Mouse (Mus musculus) CH12.LX (cell line): Measurements from ENCODE around the gene Gpr19. TPM values are rescaled to one million over a fixed set of nuclear protein-coding genes. Genes with fewer than 3 reads are reported as not detected.

Source experiments
- DNase-seq: peaks from one replicate; pipeline ENCODE4 v3.0.0-alpha.2; 2013; ENCODE audit errors: extremely low read depth
- H3K27ac ChIP-seq: 2 replicates; pipeline ENCODE4 v1.5.1; 2012; ENCODE audit warnings: low read depth, mild to moderate bottlenecking, control low read depth, moderate library complexity; ENCODE audit not compliant: insufficient read depth
- H3K27me3 ChIP-seq: replicated peaks from 2 replicates; pipeline ENCODE3; 2012; ENCODE audit warnings: inconsistent platforms
- H3K36me3 ChIP-seq, 2 experiments: replicated peaks in 1 of 2; 2 replicates each; pipeline versions ENCODE3 to v1.6.1; 2012; ENCODE audit warnings: inconsistent platforms in 1 of 2, low read length in 1 of 2, mild to moderate bottlenecking in 1 of 2, mixed read lengths in 1 of 2, moderate library complexity in 1 of 2; ENCODE audit not compliant: control insufficient read depth in 1 of 2, insufficient read depth in 1 of 2
- H3K4me1 ChIP-seq, 2 experiments: 2 replicates each; pipeline ENCODE4 v1.6.1; 2012; ENCODE audit warnings: inconsistent platforms in 1 of 2, moderate library complexity in 1 of 2; ENCODE audit not compliant: insufficient read depth in 2 of 2, control insufficient read depth in 1 of 2
- H3K4me2 ChIP-seq: 2 replicates; pipeline ENCODE4 v1.6.1; 2012; ENCODE audit warnings: low read depth, mild to moderate bottlenecking, control low read depth; ENCODE audit not compliant: poor library complexity, insufficient read depth, severe bottlenecking
- H3K4me3 ChIP-seq, 3 experiments: fragments of 150-350 bp in 1 of 3; sonication (generic) in 1 of 3; replicated peaks in 1 of 3; 2 replicates each; pipeline versions ENCODE3 to v1.5.1; 2011 to 2012; ENCODE audit warnings: low read depth in 2 of 3, low read length in 2 of 3, mild to moderate bottlenecking in 2 of 3, moderate library complexity in 2 of 3, control low read depth in 1 of 3, improper control_type of control experiment in 1 of 3, inconsistent platforms in 1 of 3, mixed read lengths in 1 of 3; ENCODE audit not compliant: poor library complexity in 1 of 3
- H3K79me2 ChIP-seq: replicated peaks from 2 replicates; pipeline ENCODE4 v1.6.1; 2012; ENCODE audit warnings: mild to moderate bottlenecking, moderate library complexity; ENCODE audit not compliant: control insufficient read depth, poor library complexity, insufficient read depth, severe bottlenecking; ENCODE audit errors: extremely low read depth
- H3K9ac ChIP-seq: 2 replicates; pipeline ENCODE4 v1.6.1; 2012; ENCODE audit warnings: low read depth, mild to moderate bottlenecking, control low read depth, moderate library complexity; ENCODE audit not compliant: insufficient read depth
- H3K9me3 ChIP-seq: replicated peaks from 2 replicates; pipeline ENCODE3; 2012; ENCODE audit warnings: low read length, inconsistent platforms, mixed read lengths
- BHLHE40 ChIP-seq: IDR thresholded peaks from 2 replicates; pipeline ENCODE4 v1.6.1; 2011; ENCODE audit warnings: mild to moderate bottlenecking, low read depth, low read length, improper control_type of control experiment
- CHD1 ChIP-seq: IDR thresholded peaks from 2 replicates; pipeline ENCODE4 v1.6.1; 2012; ENCODE audit warnings: low read depth, low read length, improper control_type of control experiment, inconsistent platforms
- CHD2 ChIP-seq: IDR thresholded peaks from 2 replicates; pipeline ENCODE4 v1.6.1; 2011; ENCODE audit warnings: low read length, improper control_type of control experiment
- CTCF ChIP-seq, 2 experiments: IDR thresholded peaks in 1 of 2; conservative IDR thresholded peaks in 1 of 2; 2 replicates each; pipeline ENCODE4 v1.5.1; 2011 to 2012; ENCODE audit warnings: low read depth in 2 of 2, low read length in 2 of 2, improper control_type of control experiment in 1 of 2, inconsistent platforms in 1 of 2, mild to moderate bottlenecking in 1 of 2, moderate library complexity in 1 of 2
- EP300 ChIP-seq: IDR thresholded peaks from 2 replicates; pipeline ENCODE4 v1.6.1; 2011; ENCODE audit warnings: low read length, improper control_type of control experiment
- ETS1 ChIP-seq: conservative IDR thresholded peaks from 2 replicates; pipeline ENCODE4 v1.6.1; 2012; ENCODE audit warnings: low read depth, mild to moderate bottlenecking, inconsistent platforms, low read length, improper control_type of control experiment, moderate library complexity
- GABPA ChIP-seq: IDR thresholded peaks from 2 replicates; pipeline ENCODE4 v1.6.1; 2012; ENCODE audit warnings: low read depth, low read length, improper control_type of control experiment, inconsistent platforms; ENCODE audit not compliant: insufficient replicate concordance
- JUND ChIP-seq: conservative IDR thresholded peaks from 2 replicates; pipeline ENCODE4 v1.6.1; 2011; ENCODE audit warnings: low read depth, low read length, improper control_type of control experiment
- MEF2A ChIP-seq: IDR thresholded peaks from 2 replicates; pipeline ENCODE4 v1.6.1; 2014; ENCODE audit warnings: low read depth, mild to moderate bottlenecking, inconsistent platforms, low read length, improper control_type of control experiment, borderline replicate concordance
- MYC ChIP-seq: IDR thresholded peaks from 2 replicates; pipeline ENCODE4 v1.6.1; 2011; ENCODE audit warnings: low read depth, mild to moderate bottlenecking, improper control_type of control experiment, low read length
- SIN3A ChIP-seq: IDR thresholded peaks from 2 replicates; pipeline ENCODE4 v1.6.1; 2012; ENCODE audit warnings: low read length, improper control_type of control experiment, inconsistent platforms
- SMC3 ChIP-seq: IDR thresholded peaks from 2 replicates; pipeline ENCODE4 v1.6.1; 2011; ENCODE audit warnings: low read depth, low read length, improper control_type of control experiment
- TBP ChIP-seq: conservative IDR thresholded peaks from 2 replicates; pipeline ENCODE4 v1.6.1; 2011; ENCODE audit warnings: low read depth, low read length, improper control_type of control experiment
- USF1 ChIP-seq: IDR thresholded peaks from 2 replicates; pipeline ENCODE4 v1.6.1; 2014; ENCODE audit warnings: low read depth, mild to moderate bottlenecking, inconsistent platforms, low read length, improper control_type of control experiment
- ZKSCAN1 ChIP-seq: IDR thresholded peaks from 2 replicates; pipeline ENCODE4 v1.6.1; 2012; ENCODE audit warnings: low read depth, inconsistent platforms, low read length, improper control_type of control experiment, borderline replicate concordance
- dilution Hi-C: fragments of 300-500 bp; cut with MboI; formaldehyde crosslinking; loops from 2 replicates; pipeline ENCODE4 v1.14.3; 2020; ENCODE audit warnings: low sequenced_read_pairs; ENCODE audit not compliant: extremely low pct_unique_long_range_greater_than_20kb, extremely low pct_ligation_motif_present
- in situ Hi-C: fragments of 300-500 bp; cut with MboI; formaldehyde crosslinking; loops from 3 replicates; pipeline ENCODE4 v1.14.3; 2019; ENCODE audit warnings: low sequenced_read_pairs, low pct_ligation_motif_present, low pct_unique_long_range_greater_than_20kb, mixed read lengths
- polyA plus RNA-seq: library from polyadenylated mRNA; unstranded; fragments of >175 nt; gene quantifications from 2 replicates; pipeline ENCODE4 v1.2.1, GENCODE M21; 2012; ENCODE audit warnings: low read depth; ENCODE audit not compliant: insufficient read length
- total RNA-seq, 2 experiments: library from RNA; depleted of rRNA; stranded (reverse); fragments of 300-350 nt in 1 of 2; fragments of >200 nt in 1 of 2; gene quantifications; 2 replicates each; pipeline ENCODE4 v1.2.3; 2012 to 2014

Gene Gpr19
- total and polyA plus RNA-seq, 3 experiments, result 4.8 to 7.5 (median 5.2) TPM

DNA sequence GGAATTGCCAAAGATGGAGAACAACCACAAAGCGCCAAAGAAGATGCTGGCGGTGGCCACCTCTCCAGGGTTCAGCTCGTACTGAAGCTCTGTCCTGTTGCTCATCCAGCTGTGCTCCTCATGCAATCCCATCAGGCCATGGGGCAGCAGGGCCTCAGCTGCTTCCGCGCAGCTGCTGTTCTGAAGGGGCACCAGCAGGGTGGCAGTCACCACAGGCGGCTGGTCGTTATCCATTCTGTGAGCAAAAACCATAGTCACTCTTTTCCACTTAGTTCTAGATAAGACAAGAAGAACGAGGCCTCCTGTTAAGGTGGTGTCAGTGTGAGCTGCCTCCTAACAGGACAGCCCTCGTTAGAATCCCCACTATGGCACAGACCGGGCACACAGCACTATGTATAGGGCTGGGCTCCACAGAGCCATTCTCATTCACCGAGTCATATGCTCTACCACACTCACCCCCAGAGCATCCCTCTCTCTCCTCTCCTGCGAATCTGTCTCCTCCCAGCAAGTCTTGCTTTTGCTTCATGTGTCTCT, 28.1 kb downstream of the Gpr19 start:
- H3K27me3 ChIP-seq, result no peaks in the 10 kb centered on the region
- peaks cover 9 to 21% of the 10 kb centered on the region in 2 experiments for H3K36me3 ChIP-seq
- DNase-seq, result no peak
- in situ Hi-C loops, result loop anchor here (25.0 kb wide), 1 partner anchor 433 kb away; no protein-coding TSS in a partner anchor
- no peak overlapping the region for H3K27ac ChIP-seq
- H3K9me3 ChIP-seq, result no peaks in the 10 kb centered on the region
- H3K9ac ChIP-seq, result no peak overlapping the region
- no peak overlapping the region for H3K4me3 ChIP-seq
- H3K4me1 ChIP-seq, result no peaks in the 10 kb centered on the region
- dilution Hi-C loops, result no loop called here
- TF ChIP-seq SIN3A, result no peak
- no peaks in the 10 kb centered on the region for H3K79me2 ChIP-seq
- no peak overlapping the region for H3K4me2 ChIP-seq

GRCm38 (mm10) chr6:134867325-134867724, 31.1 kb downstream of the Gpr19 start:
- peaks cover under 1 to 5% of the 10 kb centered on the region in 2 experiments; a peak in 2 of 4 replicates for H3K4me1 ChIP-seq
- no peaks in the 10 kb centered on the region for H3K27me3 ChIP-seq
- no peaks in the 10 kb centered on the region for H3K9me3 ChIP-seq
- no peak for DNase-seq
- H3K4me3 ChIP-seq, result no peak overlapping the region
- dilution Hi-C loops, result no loop called here
- no peak overlapping the region for H3K9ac ChIP-seq
- H3K4me2 ChIP-seq, result no peak overlapping the region
- H3K79me2 ChIP-seq, result no peaks in the 10 kb centered on the region
- H3K36me3 ChIP-seq, result peaks cover 9 to 19% of the 10 kb centered on the region in 2 experiments
- in situ Hi-C loops, result loop anchor here (10.0 to 25.0 kb wide), 2 partner anchors 223 to 430 kb away; no protein-coding TSS in a partner anchor
- 0 out of 4 replicates have a peak, but pooled peaks of 1 of the 2 experiments have one; percentile 8 for TF ChIP-seq CTCF (conservative IDR thresholded peaks at IDR 0.05 in 1 of 2, IDR thresholded peaks at IDR 0.05 in 1 of 2; ENCODE audit: low read depth in 2 of 2, low read length in 2 of 2)
- no peak for TF ChIP-seq MEF2A
- TF ChIP-seq CHD2, result no peak
- H3K27ac ChIP-seq, result no peak overlapping the region

DNA sequence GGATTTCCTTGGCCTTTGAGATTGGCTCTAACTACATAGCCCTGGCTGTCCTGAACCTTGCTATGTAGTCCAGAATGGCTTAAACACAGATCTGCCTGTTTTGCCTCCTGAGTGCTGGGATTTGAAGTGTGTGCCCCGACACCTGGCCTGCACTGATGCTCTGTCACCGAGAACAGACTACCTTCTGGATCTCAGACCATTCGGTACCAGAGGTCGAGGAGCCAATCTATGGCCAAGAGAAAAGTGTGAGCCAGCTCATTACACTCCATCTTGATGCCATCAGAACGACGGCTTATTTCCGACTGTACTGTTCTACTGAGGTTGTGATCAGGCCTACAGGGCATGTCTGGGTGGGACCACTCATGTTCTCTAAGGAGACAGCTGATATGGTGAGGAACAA, 32.3 kb downstream of the Gpr19 start:
- no peaks in the 10 kb centered on the region for H3K79me2 ChIP-seq
- no peak overlapping the region for H3K27ac ChIP-seq
- no peaks in the 10 kb centered on the region for H3K9me3 ChIP-seq
- no peak for DNase-seq
- no peak overlapping the region for H3K4me3 ChIP-seq
- H3K36me3 ChIP-seq, result peaks cover 9 to 19% of the 10 kb centered on the region in 2 experiments
- H3K4me1 ChIP-seq, result peaks cover 2 to 8% of the 10 kb centered on the region in 2 experiments; a peak in 2 of 4 replicates
- no peaks in the 10 kb centered on the region for H3K27me3 ChIP-seq
- no peak overlapping the region for H3K9ac ChIP-seq
- TF ChIP-seq MYC (no peak), GABPA (no peak), JUND (no peak), USF1 (no peak), BHLHE40 (no peak), CHD1 (no peak), ETS1 (no peak), EP300 (no peak), ZKSCAN1 (no peak), SMC3 (no peak), TBP (no peak)
- in situ Hi-C loops (loop anchor here (10.0 to 25.0 kb wide), 2 partner anchors 221 to 429 kb away; no protein-coding TSS in a partner anchor), dilution Hi-C loops (no loop called here)
- H3K4me2 ChIP-seq, result no peak overlapping the region
